Mouse (Mus musculus) c-Kit-positive CD71-negative TER-119-negative erythroid progenitor cells, embryonic 14.5 days (primary cell): ENCODE data around the gene Aldh9a1.
"Not testable (repeated sequence)": the region's sequence is repeated elsewhere in the genome, so short reads cannot be mapped to it uniquely, and the experiment has no call there.

ENCODE experiments used
- DNase-seq: peaks from one replicate; pipeline ENCODE4 v3.0.0-alpha.2; 2013; ENCODE audit warnings: low read depth

Aldh9a1 gene

DNA sequence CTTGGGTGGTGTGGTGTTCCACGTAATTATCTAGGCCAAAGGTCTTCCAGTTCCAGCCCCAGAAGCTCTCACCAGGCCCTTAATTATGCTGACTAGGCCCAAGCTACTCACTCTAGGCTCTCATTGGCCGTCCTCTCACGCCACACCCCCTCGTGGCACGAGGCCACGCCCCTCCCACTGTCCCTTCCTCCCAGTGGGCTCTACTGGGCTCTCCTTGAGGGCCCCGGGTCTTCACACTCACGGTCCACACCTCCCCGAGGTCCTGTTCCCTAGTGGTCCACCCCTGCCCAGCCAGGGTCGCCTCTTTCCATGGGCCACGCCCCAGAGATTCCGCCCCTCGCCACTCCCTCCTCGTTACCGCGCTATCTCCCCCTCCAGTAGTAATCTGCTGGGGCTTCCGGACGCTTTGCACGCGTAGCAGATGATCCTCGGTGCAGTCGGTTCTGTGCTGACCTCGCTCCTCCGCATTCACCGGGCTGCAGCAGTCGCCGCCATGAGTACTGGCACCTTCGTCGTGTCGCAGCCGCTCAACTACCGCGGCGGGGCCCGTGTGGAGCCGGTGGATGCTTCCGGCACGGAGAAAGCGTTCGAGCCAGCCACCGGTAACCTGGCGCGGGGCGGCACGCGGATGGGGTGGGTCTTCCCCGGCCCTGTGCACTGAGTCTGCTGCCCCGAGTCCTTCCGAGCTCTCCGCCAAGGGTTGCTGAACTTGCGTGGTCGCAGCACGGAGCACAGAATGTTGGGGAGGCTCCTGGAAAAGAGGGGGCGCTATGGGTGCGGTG is at the start of gene Aldh9a1:
TSS of gene Aldh9a1 (plus strand) at position 177 of the 782 bp plus-strand sequence.
- peak; percentile 69 for DNase-seq

DNA sequence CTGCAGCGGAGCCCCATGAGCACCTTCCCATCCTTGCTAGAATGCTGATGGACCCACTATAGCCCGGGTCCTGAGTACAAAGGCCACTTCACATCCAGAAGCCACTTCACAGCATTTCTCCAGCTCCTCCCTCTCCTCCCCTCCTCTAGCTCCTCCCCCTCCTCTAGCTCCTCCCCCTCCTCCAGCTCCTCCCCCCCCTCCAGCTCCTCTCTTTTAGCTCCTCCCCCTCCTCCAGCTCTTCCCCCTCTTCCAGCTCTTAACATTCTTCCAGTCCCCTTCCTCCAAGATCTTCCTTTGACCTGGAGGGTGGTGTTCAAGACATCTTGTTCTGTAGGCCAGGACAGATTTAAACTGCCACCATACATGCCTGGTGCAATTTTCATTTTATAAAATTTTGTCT is 49.7 kb upstream of the Aldh9a1 start:
- DNase-seq, result no peak

DNA sequence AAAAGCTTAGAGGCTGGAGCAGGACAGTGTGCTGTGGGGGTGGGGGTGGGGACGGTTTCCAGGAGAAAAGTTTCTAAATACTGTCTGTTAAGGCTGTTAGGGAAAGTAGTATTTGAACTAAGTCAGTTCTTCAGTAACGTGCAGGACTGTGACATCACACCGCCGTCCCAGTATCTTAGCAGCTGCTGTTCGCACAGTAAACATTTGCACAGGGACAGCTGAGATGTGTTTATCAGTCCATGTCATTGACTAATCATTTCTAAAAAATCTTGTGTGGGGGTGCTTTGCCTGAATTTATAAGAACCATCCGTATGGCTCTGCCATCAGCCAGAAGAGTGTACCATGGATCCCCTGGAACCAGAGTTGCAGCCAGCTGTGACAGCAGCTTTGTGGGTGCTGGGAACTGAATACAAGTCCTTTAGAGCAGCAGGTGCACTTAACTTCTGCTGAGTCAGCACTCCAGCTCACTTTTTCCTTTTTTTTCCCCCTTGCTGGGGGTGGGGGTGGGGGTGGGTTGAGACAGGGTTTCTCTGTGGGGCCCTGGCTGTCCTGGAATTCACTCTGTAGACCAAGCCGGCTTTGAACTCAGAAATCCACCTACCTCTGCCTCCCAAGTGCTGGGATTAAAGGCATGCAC is 44.2 kb upstream of the Aldh9a1 start:
- no peak for DNase-seq

DNA sequence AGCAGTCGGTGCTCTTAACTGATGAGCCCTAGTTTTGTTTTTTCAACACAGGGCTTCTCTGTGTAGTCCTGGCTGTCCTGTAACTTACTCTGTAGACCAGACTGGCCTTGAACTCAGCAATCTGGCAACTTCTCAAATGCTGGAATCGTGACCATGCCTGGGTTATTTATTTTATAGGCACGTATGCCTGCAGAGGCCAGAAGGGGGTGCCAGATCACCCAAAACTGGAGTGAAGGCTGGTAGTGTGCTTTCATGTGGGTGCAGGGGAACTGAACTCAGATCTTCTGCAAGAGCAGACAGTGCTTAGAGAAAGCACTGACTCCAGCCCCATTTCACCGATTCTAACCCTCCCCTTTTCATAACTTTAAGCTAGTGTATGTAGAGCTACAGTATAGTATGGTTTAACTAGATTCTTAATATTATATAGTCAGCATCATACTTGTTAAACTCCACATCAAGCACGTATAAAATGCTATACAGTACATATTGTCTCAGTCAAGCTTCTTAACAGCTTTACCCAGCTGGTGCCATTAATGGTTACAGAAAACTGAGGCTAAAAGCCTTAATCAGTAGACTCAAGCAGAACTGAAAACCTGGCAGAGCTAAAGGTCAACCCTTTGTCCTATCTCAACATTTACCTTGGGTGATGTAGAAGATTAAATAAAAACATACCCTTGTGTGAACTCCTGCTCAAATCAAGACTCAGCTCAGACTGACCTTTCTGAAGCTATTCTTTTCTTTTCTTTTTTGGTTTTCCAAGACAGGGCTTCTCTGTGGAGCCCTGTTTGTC is 43.1 kb upstream of the Aldh9a1 start:
- DNase-seq, result peak; percentile 46

DNA sequence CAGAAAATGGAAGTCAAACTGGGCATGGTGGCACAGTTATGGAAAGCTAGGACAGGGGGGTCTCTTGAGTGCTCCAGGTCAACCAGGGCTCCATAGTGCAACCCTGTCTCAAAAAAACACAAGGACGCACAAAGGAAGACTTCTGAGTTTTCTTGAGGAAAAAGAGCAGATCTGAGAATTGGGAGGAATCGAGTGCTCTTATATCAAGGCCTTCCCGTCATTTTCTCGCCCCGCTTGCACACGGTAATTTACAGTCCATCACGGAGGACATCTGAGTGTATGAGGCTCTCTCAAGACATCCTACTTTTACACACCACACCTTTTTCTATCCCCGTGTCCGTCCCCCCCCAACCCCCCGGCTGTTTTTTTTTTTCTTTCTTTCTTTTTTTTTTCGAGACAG is 42.1 kb upstream of the Aldh9a1 start:
- DNase-seq, result no peak

DNA sequence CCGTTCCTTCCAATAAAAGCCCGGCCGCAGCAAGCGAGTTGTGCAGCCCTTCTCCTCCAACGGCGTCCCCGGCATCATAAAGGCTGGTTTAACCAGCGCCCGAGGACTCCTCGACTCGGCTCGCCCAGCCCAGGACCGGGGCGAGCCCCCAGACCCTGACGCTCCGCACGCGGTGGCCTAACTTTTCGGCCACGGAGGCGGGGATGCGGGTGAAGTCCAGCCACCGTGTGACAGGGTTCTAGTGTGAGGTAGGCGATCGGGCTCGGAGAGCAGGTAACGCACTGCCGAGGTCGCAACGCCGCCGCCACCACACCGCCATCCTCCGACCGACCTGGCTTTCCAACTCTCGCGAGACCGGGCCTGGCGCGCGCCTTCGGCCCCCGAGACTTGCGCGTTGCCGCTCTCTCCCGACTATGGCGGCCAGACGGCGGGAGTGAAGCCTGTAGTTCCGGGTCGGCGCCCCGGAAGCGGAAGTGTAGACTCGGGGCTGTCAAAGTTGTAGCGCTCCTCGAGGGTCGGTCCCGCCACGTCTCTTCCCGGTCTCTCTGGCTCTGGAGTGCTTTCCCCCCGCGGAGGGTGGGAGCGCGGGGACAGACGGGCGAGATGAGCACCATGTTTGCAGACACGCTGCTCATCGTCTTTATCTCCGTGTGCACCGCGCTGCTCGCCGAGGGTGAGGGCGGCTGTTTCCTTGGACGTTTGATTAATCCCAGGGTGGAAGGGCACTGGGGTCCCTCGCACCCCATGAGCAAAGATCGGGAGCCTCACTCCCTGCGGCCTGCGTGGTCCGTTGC is 41.3 kb upstream of the Aldh9a1 start, which contains the start of gene Tmco1:
TSS of gene Tmco1 (plus strand) at position 118 of the 794 bp plus-strand sequence.
- DNase-seq, result peak; percentile 96

DNA sequence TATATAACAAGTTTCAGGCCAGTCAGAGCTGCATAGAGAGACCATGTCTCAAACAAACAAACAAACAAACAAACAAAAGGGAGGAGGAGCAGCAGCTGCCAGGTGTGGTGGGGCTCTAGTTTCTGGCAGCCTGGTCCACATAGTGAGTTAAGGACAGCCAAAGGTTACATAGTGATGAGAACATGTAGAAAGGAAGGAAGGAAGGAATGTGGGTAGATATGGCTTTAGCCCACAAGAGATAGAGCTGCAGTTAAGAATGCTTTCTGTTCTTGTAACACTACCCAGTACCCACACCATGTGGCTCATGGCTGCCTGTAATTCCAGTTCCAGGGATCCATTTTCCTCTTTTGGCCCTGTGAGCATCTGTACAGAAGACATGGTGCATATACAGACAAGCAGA is 37.4 kb upstream of the Aldh9a1 start:
- no peak for DNase-seq

DNA sequence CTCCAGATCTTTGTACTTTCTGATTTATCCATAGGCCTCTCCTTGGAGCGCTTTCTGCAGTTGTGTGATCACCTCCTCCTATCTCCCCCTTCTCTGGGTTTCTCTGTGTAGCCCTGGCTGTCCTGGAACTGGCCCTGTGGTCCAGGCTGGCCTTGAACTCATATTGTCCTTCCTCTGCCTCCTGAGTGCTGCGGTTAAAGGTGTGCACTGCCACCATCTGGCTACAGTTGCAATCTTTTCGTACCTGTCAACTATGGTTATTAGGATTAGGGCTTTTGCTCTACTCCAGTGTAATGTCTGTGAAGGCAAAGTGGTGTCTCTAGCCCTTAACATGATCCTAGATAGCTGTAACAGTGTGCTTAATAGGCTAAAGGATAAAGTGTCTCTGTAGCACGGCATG is 36.6 kb upstream of the Aldh9a1 start:
- no peak for DNase-seq

DNA sequence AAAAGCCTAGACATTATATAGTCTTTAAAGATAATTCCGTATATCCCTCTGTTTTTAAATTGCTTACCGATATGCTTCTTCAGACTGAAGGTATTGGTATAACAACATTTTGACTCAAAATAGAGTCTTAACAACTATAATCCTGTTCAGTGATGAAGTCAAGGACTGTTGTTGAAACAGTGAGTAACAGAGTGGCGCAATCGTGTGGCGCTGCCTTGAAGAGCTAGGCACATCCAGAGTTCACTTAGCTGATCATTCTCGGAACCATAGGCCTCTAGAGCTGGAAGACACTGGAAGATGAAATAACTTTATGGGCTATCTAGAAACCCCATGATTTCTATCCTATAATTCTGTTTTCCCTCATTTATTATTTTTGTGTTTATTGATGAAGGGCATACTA is 28.1 kb upstream of the Aldh9a1 start:
- DNase-seq, result no peak

DNA sequence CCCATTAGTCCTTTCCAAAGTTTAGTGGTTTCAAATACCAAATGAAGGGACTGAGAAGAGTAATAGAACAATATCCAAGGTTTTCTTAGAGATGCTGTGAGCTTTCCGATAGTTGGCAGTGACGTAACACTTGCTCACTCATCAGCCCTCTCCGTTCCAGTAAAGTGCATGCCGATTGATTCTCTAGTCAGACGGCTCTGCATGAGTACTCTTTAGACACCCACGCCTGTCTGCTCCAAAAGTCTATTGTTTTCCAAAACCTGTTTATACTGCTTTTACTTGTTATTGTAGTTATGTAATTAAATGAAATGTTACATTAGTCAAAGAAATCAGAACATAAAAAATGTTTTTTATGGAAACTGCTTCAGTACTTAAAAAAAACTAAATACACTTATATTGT is 21.0 kb upstream of the Aldh9a1 start:
- DNase-seq, result no peak

DNA sequence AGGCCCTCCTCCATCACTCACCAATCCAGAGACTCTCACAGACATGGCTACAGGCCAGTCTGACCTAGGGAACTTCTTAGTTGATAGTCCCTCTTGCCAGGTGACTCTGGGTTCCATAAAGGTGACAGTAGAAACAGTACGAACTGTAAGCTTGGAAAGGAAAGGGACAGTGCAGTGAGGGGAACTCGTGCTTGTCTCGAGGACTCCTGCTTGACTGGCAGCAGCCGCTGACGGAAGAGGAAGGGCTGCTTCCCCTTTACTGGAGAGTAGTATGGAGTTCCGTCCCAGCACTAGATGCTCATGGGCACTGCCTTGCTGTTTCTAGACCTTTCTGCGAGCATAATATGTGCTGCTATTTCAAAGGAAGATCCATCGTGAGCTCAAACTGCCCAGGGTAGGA is 18.7 kb upstream of the Aldh9a1 start:
- no peak for DNase-seq

DNA sequence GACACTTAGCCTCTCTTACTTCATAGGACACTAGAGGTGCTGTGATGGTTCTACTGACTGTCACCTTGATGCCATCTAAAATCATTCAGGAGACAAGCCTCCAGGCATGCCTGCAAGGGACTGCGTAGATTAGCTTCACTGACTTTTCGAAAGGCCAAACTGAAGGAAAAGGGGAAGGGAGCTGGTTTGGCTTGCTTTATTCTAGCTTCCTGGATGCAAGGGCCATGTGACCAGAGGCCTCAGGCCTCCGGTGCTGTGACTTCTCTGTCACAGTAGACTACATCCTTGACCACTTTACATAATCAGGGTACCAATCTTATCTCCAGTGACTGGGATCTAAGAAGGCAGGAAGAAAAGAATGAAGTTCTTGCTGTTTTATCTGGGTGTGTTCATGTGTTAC is 13.4 kb upstream of the Aldh9a1 start:
- DNase-seq, result no peak

DNA sequence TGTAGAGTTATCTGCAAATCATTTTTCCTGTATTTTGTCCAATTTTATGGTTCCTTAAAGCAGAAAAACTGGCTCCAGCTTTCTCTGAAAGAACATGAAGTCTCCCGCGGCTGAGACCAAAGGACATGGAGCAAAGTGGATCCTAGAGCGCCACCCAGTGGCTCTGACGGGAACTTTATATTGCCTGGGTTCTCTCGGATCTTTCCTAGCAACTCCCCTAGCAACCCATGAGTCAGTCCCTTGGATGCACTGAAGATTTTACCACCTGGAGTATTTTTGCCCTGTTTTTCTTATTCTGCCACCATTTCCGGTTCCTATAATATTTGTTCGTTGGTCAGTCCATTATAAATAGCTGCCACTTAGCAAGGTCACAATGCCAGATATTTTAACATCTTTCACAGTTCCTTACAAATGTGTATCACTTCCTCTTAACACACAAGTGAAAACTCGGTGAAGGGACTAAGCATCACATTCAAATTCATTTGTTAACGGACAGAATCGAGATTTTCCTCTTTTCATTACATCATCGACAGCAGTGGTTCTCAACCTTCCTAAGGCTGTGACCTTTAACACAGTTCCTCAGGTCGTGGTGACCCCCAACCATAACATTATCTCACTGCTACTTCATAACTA is 12.2 kb upstream of the Aldh9a1 start:
- DNase-seq, result peak; percentile 88

DNA sequence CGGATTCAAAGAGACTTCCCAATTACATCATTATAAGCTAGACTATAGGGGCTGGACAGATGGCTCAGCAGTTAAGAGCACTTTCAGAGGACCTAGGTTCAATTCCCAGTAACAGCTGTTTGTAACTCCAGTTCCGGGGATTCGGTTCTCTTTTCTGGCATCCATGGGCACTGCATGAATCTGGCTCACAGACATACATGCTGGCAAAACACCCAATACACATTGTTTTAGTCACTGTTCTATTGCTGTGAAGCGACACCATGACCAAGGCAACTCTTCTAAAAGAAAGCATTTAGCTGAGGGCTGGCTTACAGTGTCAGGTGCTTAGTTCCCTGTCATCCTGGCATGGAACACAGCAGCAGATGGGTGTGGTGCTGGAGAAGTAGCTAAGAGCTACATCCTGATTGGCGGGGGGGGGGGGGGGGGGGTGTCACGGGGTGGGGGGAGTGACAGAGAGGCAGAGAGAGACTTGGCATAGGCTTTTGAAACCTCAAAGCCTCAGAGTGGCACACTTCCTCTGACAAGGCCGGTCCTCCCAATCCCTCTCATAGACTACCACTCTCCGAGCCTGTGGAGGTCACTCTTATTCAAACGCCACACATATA is 10.5 kb upstream of the Aldh9a1 start:
- no peak for DNase-seq

DNA sequence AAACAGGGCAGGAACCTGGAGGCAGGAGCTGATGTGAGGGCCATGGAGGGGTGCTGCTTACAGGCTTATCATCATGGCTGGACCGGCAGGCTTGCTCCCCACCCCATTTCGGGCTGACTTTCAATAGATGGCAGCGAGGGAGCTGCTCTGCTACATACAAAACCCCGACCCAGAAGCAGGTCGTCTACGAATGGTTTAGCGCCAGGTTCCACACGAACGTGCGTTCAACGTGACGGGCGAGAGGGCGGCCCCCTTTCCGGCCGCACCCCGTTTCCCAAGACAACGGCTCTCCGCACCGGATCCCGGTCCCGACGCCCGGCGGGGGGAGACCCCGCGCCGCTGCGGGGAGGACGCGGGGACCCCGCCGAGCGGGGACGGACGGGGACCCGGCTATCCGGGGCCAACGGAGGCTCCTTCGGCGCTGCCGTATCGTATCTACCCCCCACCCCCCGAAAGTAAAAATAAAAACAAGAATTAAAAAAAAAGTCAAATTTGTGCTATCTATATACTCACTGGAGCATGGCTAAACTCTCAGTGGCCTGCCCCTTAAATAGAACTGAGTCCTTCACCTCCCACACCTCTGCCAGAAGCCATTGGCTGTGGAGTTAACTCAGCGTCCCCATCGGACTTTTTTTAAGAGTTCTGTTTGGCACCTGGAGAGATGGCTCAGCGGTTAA is 9.5 kb upstream of the Aldh9a1 start:
- DNase-seq, result no peak

DNA sequence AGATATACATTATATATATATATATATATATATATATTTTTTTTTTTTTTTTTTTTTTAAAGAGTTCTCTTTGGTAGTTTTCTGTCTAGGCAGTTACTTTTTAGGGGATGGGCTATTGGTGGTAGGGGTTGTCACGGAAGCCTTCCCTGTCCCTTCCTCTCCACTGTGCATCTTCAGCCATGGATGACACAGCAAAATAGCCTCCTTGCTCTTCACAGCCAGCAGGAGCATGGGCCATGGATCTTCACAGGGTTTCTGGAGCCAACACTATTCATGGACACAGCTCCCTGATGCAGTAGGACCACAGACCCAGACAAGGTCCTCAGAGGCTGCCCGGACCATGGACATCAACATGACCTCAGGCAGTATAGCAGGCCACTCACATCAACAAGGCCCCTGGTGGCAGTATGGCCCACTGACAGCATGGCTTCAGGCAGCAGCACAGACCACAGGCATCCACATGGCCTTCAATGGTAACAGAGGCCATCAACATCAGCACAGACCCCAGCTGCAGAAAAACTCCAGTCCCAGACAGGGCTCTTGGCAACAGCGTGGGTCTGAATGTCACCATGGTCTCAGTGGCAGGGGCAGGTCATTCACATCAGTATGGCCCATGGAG is 8.8 kb upstream of the Aldh9a1 start:
- DNase-seq, result no peak

DNA sequence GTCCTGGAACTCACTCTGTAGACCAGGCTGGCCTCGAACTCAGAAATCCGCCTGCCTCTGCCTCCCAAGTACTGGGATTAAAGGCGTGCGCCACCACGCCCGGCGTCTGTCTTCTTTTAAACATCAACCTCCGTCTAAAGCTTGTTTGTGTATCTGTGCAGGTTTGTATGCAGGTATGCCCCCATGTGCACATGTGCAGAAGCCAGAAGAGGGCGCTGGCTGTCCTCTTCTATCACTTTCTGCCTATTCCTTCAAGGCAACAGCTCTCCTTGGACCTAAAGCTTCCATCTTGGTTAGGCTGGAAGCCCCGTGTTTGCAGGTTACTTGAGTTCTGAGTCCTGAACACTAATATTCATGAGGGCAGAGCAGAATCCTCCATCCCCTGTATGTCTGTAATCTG is 7.0 kb upstream of the Aldh9a1 start:
- no peak for DNase-seq

DNA sequence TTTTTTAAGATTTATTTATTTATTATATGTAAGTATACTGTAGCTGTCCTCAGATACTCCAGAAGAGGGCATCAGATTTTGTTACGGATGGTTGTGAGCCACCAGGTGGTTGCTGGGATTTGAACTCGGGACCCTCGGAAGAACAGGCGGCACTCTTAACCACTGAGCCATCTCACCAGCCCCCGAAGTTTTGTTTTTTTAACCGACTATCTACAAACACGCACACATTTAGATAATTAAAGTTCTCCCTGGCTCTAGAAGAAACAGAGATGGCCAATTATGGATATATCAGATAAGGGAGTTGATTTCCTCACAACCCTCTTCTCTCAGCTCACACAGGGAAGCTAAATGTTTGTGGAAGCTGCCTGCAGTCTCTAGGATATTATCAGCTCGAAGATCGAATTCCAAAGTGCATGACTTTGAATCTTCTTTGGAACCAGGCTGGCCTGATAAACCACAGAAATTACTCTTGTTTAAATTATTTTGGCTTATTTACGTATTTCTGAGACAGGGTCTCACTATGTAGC is 3.7 kb upstream of the Aldh9a1 start:
- DNase-seq, result not testable (repeated sequence)

DNA sequence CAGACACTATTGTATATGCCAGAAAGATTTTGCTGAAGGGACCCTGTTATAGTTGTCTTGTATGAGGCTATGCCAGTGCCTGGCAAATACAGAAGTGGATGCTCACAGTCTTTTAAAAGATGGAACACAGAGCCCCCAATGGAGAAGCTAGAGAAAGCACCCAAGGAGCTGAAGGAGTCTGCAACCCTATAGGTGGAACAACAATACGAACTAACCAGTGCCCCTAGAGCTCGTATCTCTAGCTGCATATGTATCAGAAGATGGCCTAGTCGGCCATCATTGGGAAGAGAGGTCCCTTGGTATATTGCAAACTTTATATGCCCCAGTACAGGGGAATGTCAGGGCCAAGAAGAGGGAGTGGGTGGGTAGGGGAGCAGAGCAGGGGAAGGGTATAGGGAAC is 585 bp upstream of the Aldh9a1 start:
- not testable (repeated sequence) for DNase-seq
